Mouse (Mus musculus): ENCODE data around the gene Stk11. TPM values are rescaled to one million over a fixed set of nuclear protein-coding genes. Genes with fewer than 3 reads are reported as not detected.
A peak's percentile ranks its signal among the peaks of the same experiment; 100 is the strongest.
"Not testable (repeated sequence)": the region's sequence is repeated elsewhere in the genome, so short reads cannot be mapped to it uniquely, and the experiment has no call there.

The Stk11 gene
- polyA plus RNA-seq, 1 experiment from 2014 or later = 18.6 TPM

- peak overlapping the region; percentile 76 for H3K4me2 ChIP-seq (ENCODE audit: low read depth, low read length)
- peak; percentile 34 for ATAC-seq (ENCODE audit: low read depth)
- WGBS = 7% methylated on average over 7 of the region's 7 CpGs
- peak overlapping the region; percentile 99 for H3K27ac ChIP-seq (ENCODE audit: low read length)
- H3K4me1 ChIP-seq (replicated peaks; ENCODE audit: control insufficient read depth, insufficient read depth, low read length) = peaks cover 84% of the 10 kb centered on the region
- no peaks in the 10 kb centered on the region for H3K27me3 ChIP-seq (ENCODE audit: control insufficient read depth, insufficient read depth, low read depth, low read length)
- peak overlapping the region; percentile 70 for H3K9ac ChIP-seq (ENCODE audit: low read length)
- H3K9me3 ChIP-seq (ENCODE audit: control insufficient read depth, low read length) = no peaks in the 10 kb centered on the region
- peaks cover 8% of the 10 kb centered on the region for H3K36me3 ChIP-seq (ENCODE audit: control insufficient read depth, insufficient read depth, low read length)
- H3K4me3 ChIP-seq (ENCODE audit: low read length) = peak overlapping the region; percentile 50
Measured at GRCm38 (mm10) chr10:80161522-80162242, 46.1 kb downstream of the Stk11 start.

GRCm38 (mm10) chr10:80162243-80162608, 46.6 kb downstream of the Stk11 start:
- H3K9me3 ChIP-seq (ENCODE audit: control insufficient read depth, low read length) = no peaks in the 10 kb centered on the region
- no peak for ATAC-seq (ENCODE audit: low read depth)
- peaks cover 4% of the 10 kb centered on the region; the same call in 1 of the 2 replicates for H3K36me3 ChIP-seq (ENCODE audit: control insufficient read depth, insufficient read depth, low read length)
- H3K27ac ChIP-seq (ENCODE audit: low read length) = peak overlapping the region; percentile 99
- H3K9ac ChIP-seq (ENCODE audit: low read length) = peak overlapping the region; percentile 5
- no peak overlapping the region for H3K4me2 ChIP-seq (ENCODE audit: low read depth, low read length)
- H3K27me3 ChIP-seq (ENCODE audit: control insufficient read depth, insufficient read depth, low read depth, low read length) = no peaks in the 10 kb centered on the region
- no peak overlapping the region for H3K4me3 ChIP-seq (ENCODE audit: low read length)
- WGBS = 64% methylated on average over 3 of the region's 3 CpGs
- peaks cover 83% of the 10 kb centered on the region for H3K4me1 ChIP-seq (replicated peaks; ENCODE audit: control insufficient read depth, insufficient read depth, low read length)

GRCm38 (mm10) chr10:80162716-80163299, 47.2 kb downstream of the Stk11 start:
- Histone ChIP-seq H3K36me3 (ENCODE audit: control insufficient read depth, insufficient read depth, low read length) (no peaks in the 10 kb centered on the region), H3K9me3 (ENCODE audit: control insufficient read depth, low read length) (no peaks in the 10 kb centered on the region), H3K27me3 (ENCODE audit: control insufficient read depth, insufficient read depth, low read depth, low read length) (no peaks in the 10 kb centered on the region), H3K27ac (ENCODE audit: low read length) (peak overlapping the region; percentile 99), H3K4me2 (ENCODE audit: low read depth, low read length) (no peak overlapping the region), H3K4me3 (ENCODE audit: low read length) (no peak overlapping the region), H3K4me1 (replicated peaks; ENCODE audit: control insufficient read depth, insufficient read depth, low read length) (peaks cover 77% of the 10 kb centered on the region), H3K9ac (ENCODE audit: low read length) (peak overlapping the region; percentile 5)
- 75% methylated on average over 6 of the region's 6 CpGs for WGBS
- ATAC-seq (ENCODE audit: low read depth) = no peak

- 53% methylated on average over 8 of the region's 8 CpGs for WGBS
- Histone ChIP-seq H3K4me1 (replicated peaks; ENCODE audit: control insufficient read depth, insufficient read depth, low read length) (peaks cover 71% of the 10 kb centered on the region), H3K4me2 (ENCODE audit: low read depth, low read length) (no peak overlapping the region), H3K4me3 (ENCODE audit: low read length) (no peak overlapping the region), H3K27me3 (ENCODE audit: control insufficient read depth, insufficient read depth, low read depth, low read length) (no peaks in the 10 kb centered on the region), H3K36me3 (ENCODE audit: control insufficient read depth, insufficient read depth, low read length) (no peaks in the 10 kb centered on the region), H3K27ac (ENCODE audit: low read length) (0 out of 2 replicates have a peak overlapping the region, but pooled peaks have one; percentile 10), H3K9me3 (ENCODE audit: control insufficient read depth, low read length) (no peaks in the 10 kb centered on the region), H3K9ac (ENCODE audit: low read length) (no peak overlapping the region)
- ATAC-seq (ENCODE audit: low read depth) = no peak
Measured at GRCm38 (mm10) chr10:80163721-80164120, 48.1 kb downstream of the Stk11 start.

GRCm38 (mm10) chr10:80164161-80164997, 48.8 kb downstream of the Stk11 start:
- no peak for ATAC-seq (ENCODE audit: low read depth)
- 9% methylated on average over 44 of the region's 44 CpGs for WGBS
- H3K4me1 ChIP-seq (replicated peaks; ENCODE audit: control insufficient read depth, insufficient read depth, low read length) = peaks cover 69% of the 10 kb centered on the region

GRCm38 (mm10) chr10:80164998-80165344, 49.4 kb downstream of the Stk11 start:
- H3K36me3 ChIP-seq (ENCODE audit: control insufficient read depth, insufficient read depth, low read length) = peaks cover 3% of the 10 kb centered on the region
- H3K9ac ChIP-seq (ENCODE audit: low read length) = peak overlapping the region; percentile 60
- WGBS = under 1% methylated on average over 17 of the region's 17 CpGs
- peak; percentile 17 for ATAC-seq (ENCODE audit: low read depth)
- peak overlapping the region; percentile 43 for H3K4me3 ChIP-seq (ENCODE audit: low read length)
- no peak overlapping the region; the same call in 1 of the 2 replicates for H3K27ac ChIP-seq (ENCODE audit: low read length)
- H3K9me3 ChIP-seq (ENCODE audit: control insufficient read depth, low read length) = no peaks in the 10 kb centered on the region
- H3K27me3 ChIP-seq (ENCODE audit: control insufficient read depth, insufficient read depth, low read depth, low read length) = no peaks in the 10 kb centered on the region
- peak overlapping the region; percentile 83 for H3K4me2 ChIP-seq (ENCODE audit: low read depth, low read length)
- peaks cover 71% of the 10 kb centered on the region for H3K4me1 ChIP-seq (replicated peaks; ENCODE audit: control insufficient read depth, insufficient read depth, low read length)

More at GRCm38 (mm10) chr10:80164161-80164997, 48.8 kb downstream of the Stk11 start:
- no peaks in the 10 kb centered on the region for H3K27me3 ChIP-seq (ENCODE audit: control insufficient read depth, insufficient read depth, low read depth, low read length)
- no peaks in the 10 kb centered on the region for H3K36me3 ChIP-seq (ENCODE audit: control insufficient read depth, insufficient read depth, low read length)
- H3K4me3 ChIP-seq (ENCODE audit: low read length) = peak overlapping the region; percentile 43
- H3K4me2 ChIP-seq (ENCODE audit: low read depth, low read length) = peak overlapping the region; percentile 83
- no peaks in the 10 kb centered on the region for H3K9me3 ChIP-seq (ENCODE audit: control insufficient read depth, low read length)
- peak overlapping the region; percentile 60 for H3K9ac ChIP-seq (ENCODE audit: low read length)
- peak overlapping the region; percentile 10; the same call in 1 of the 2 replicates for H3K27ac ChIP-seq (ENCODE audit: low read length)

- peaks cover 66% of the 10 kb centered on the region for H3K4me1 ChIP-seq (replicated peaks; ENCODE audit: control insufficient read depth, insufficient read depth, low read length)
- peak within 1 kb of the TSS; percentile 90 for H3K27ac ChIP-seq (ENCODE audit: low read length)
- peak within 1 kb of the TSS; percentile 43 for H3K4me3 ChIP-seq (ENCODE audit: low read length)
- peak within 1 kb of the TSS; percentile 83 for H3K4me2 ChIP-seq (ENCODE audit: low read depth, low read length)
- peak within 1 kb of the TSS; percentile 60 for H3K9ac ChIP-seq (ENCODE audit: low read length)
- WGBS = 19% methylated on average over 19 of the region's 20 CpGs
- no peaks in the 10 kb centered on the region for H3K27me3 ChIP-seq (ENCODE audit: control insufficient read depth, insufficient read depth, low read depth, low read length)
- peaks cover 9% of the 10 kb centered on the region for H3K36me3 ChIP-seq (ENCODE audit: control insufficient read depth, insufficient read depth, low read length)
- ATAC-seq (ENCODE audit: low read depth) = no peak
- no peaks in the 10 kb centered on the region for H3K9me3 ChIP-seq (ENCODE audit: control insufficient read depth, low read length)
Measured at GRCm38 (mm10) chr10:80165392-80166128, 50.0 kb downstream of the Stk11 start, which contains the start of gene Cirbp. Gene Cirbp, plus strand, starts transcription at chr10:80165985.

- Histone ChIP-seq H3K4me2 (ENCODE audit: low read depth, low read length) (peak overlapping the region; percentile 39; the same call in 1 of the 2 replicates), H3K9ac (ENCODE audit: low read length) (peak overlapping the region; percentile 46), H3K4me1 (replicated peaks; ENCODE audit: control insufficient read depth, insufficient read depth, low read length) (peaks cover 60% of the 10 kb centered on the region), H3K36me3 (ENCODE audit: control insufficient read depth, insufficient read depth, low read length) (peaks cover 15% of the 10 kb centered on the region)
- H3K4me3 ChIP-seq (ENCODE audit: low read length); H3K9me3 ChIP-seq (ENCODE audit: control insufficient read depth, low read length); H3K27me3 ChIP-seq (ENCODE audit: control insufficient read depth, insufficient read depth, low read depth, low read length); H3K27ac ChIP-seq (ENCODE audit: low read length); ATAC-seq (ENCODE audit: low read depth): not testable (repeated sequence)
- WGBS = 95% methylated on average over 4 of the region's 4 CpGs
Measured at GRCm38 (mm10) chr10:80166136-80166535, 50.5 kb downstream of the Stk11 start.

All from lung, embryonic 16.5 days (tissue).